Mouse (Mus musculus): ENCODE results near the gene Pla2g12b.

DNA sequence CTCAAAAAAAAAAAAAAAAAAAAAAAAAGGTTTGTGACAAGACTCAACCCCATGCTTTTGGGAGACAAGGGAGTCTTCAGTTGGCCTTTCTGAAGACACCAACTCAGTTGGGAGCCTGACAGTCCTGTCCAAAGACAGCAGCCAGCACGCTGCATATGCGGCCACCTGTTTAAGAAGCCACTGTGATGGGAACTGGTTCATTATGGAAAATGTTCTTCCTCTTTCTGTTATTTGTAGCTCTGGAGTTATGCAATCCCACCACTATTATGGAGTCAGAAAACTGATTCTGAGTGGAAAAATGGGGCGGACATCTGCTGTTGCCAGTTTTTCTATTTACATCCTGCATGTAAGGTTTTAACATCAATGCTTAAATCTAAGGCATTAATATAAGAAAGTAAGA lies 13.8 kb upstream of the Pla2g12b start:
- TF ChIP-seq CTCF (IDR thresholded peaks at IDR 0.05; ENCODE audit: borderline replicate concordance, insufficient read depth, low read length) (no peak), POLR2A (IDR thresholded peaks at IDR 0.05; ENCODE audit: low read depth, low read length) (no peak)

Measured in embryonic fibroblast, embryonic 13.5 days (primary cell).